Mouse (Mus musculus) hindbrain, embryonic 12.5 days (tissue): ENCODE data around the gene Pafah1b3. TPM values are rescaled to one million over a fixed set of nuclear protein-coding genes. Genes with fewer than 3 reads are reported as not detected.

ENCODE experiments used
- ATAC-seq: fragments of 200-750 bp; cut with Nextera tagmentation; 2 replicates; pipeline ENCODE4 v1.8.0; 2017; ENCODE audit warnings: moderate TSS enrichment; ENCODE audit not compliant: low FRiP score
- H3K27ac ChIP-seq: fragments of 300-500 bp; sonication (generic); 2 replicates; pipeline ENCODE4 v1.5.1; 2016; ENCODE audit warnings: mild to moderate bottlenecking
- H3K27me3 ChIP-seq: fragments of 300-500 bp; sonication (generic); 2 replicates; pipeline ENCODE4 v1.6.1; 2016; ENCODE audit warnings: mild to moderate bottlenecking
- H3K36me3 ChIP-seq: fragments of 300-500 bp; sonication (generic); 2 replicates; pipeline ENCODE4 v1.6.1; 2016; ENCODE audit warnings: mild to moderate bottlenecking
- H3K4me1 ChIP-seq: fragments of 300-500 bp; sonication (generic); 2 replicates; pipeline ENCODE4 v1.6.1; 2016
- H3K4me2 ChIP-seq: fragments of 300-500 bp; sonication (generic); replicated peaks from 2 replicates; pipeline ENCODE4 v1.6.1; 2016; ENCODE audit warnings: mild to moderate bottlenecking
- H3K4me3 ChIP-seq: fragments of 300-500 bp; sonication (generic); 2 replicates; pipeline ENCODE4 v1.5.1; 2016; ENCODE audit warnings: mild to moderate bottlenecking
- H3K9ac ChIP-seq: fragments of 300-500 bp; sonication (generic); 2 replicates; pipeline ENCODE4 v1.6.1; 2016; ENCODE audit warnings: mild to moderate bottlenecking, moderate library complexity
- H3K9me3 ChIP-seq: fragments of 300-500 bp; sonication (generic); replicated peaks from 2 replicates; pipeline ENCODE4 v1.6.1; 2016; ENCODE audit warnings: mild to moderate bottlenecking
- WGBS: fragments of 180-500 bp; shearing (Covaris S2); methylation state at CpG from one replicate; pipeline ENCODE4 v1.1.7; 2016; 5-methylcytosine and 5-hydroxymethylcytosine counted together
- polyA plus RNA-seq: library from polyadenylated mRNA; unstranded; fragments of >200 nt; fragmentation: Nextera tagmentation; extraction: Ambion mirVana; gene quantifications from 2 replicates; pipeline ENCODE4 v1.2.1, GENCODE M21; 2016

Pafah1b3 gene
- polyA plus RNA-seq, 1 experiment from 2014 or later = 405 TPM

DNA sequence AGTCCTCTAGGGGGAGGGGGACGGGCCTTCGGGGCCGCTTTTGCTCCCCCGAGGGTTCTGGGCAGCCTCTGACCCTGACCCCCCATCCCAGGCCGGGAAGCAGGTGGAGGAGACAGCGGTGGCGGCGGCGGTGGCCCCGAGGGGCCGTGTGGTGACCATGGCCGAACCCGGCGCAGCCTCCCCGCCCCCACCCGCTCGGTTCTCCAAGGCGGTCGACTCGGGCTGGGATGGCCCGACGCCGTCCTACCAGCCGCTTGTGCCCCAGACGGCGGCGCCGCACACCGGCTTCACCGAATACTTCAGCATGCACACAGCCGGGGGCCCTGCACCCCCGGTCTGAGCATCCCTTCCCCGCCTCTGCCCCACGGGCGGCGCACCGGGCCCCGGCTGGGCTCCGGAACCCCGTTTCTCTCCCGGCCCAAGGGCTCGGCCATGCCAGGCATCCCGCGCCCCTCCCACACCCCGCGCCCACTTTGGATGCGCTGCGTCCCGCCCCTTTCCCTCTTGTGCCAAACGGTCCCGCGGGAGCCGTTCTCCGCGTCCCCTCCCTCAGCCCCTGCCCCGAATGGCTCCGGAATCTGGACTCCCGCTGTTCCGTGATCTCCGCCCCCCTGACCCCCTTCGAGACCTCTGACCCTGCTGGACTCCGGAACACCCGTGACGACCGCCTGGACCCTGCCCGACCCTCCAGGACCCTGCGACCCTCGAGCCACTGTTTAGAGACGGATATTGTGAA is 17.7 kb upstream of the Pafah1b3 start:
- Histone ChIP-seq H3K9me3 (no peaks in the 10 kb centered on the region), H3K27ac (no peak overlapping the region), H3K4me3 (peak overlapping the region; percentile 43), H3K9ac (peak overlapping the region; percentile 62), H3K4me1 (peaks cover 24% of the 10 kb centered on the region), H3K4me2 (peak overlapping the region; percentile 68), H3K27me3 (peaks cover 50% of the 10 kb centered on the region), H3K36me3 (no peaks in the 10 kb centered on the region)
- ATAC-seq = no peak
- under 1% methylated on average over 59 of the region's 69 CpGs for WGBS

DNA sequence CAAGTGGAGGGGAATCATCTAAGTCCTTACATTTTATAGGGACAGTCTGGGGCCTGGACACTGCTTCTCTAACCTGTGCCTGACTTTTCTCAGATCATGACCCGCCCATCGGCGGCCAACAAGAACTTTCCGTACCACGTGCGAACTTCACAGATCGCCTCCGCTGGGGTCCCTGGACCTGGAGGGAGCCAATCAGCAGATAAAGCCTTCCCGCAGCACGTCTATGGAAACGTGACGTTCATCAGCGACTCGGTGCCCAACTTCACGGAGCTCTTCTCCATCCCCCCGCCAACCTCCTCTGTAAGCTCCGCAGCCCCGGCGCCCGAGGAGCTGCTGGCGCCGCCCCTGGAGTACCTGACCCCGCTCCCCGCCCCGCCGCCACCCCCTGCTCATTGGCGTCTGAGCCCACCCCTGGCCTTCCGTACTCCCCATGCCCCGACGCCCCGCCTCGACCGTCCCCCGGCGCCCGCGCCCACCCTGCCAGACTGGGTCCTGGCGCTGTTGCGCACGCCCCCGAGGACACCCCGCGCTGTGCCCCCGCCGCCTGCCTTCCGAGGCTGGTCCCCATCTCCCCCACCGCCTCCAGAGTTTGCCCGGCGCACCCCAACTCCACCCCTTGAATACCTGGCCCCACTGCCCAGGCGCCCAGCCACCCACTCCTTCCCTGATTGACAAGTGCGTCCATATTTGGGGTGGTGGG is 17.0 kb upstream of the Pafah1b3 start:
- H3K27ac ChIP-seq = no peak overlapping the region
- peaks cover 50% of the 10 kb centered on the region for H3K27me3 ChIP-seq

DNA sequence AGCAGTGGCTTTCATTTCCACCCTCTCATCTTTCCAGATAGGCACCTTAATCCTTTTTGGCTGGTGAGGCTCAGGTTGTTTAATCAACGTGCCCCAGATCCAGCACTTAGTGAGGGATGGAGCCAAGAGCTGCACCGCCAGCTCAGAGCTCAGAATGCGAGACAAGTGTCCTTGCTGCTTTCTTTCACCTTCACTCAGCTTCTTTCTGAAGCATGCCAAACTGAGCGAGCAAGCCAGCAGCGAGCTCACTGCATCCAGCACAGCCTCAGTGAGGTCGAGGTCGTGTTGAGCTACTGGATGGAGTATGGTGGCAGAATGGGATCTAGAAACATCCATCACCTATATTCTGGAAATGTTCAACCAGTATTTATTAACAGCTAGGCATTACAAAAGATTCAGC is 15.5 kb upstream of the Pafah1b3 start:
- peaks cover 24% of the 10 kb centered on the region for H3K4me1 ChIP-seq
- no peaks in the 10 kb centered on the region for H3K36me3 ChIP-seq
- ATAC-seq = no peak
- H3K4me2 ChIP-seq = no peak overlapping the region
- H3K9ac ChIP-seq = no peak overlapping the region
- no peak overlapping the region for H3K27ac ChIP-seq
- WGBS = 53% methylated on average over 7 of the region's 7 CpGs
- H3K27me3 ChIP-seq = peaks cover 54% of the 10 kb centered on the region
- no peak overlapping the region for H3K4me3 ChIP-seq
- H3K9me3 ChIP-seq = no peaks in the 10 kb centered on the region

More for the DNA sequence above, 17.0 kb upstream of the Pafah1b3 start:
- 2% methylated on average over 46 of the region's 51 CpGs for WGBS
- Histone ChIP-seq H3K4me1 (peaks cover 24% of the 10 kb centered on the region), H3K9ac (peak overlapping the region; percentile 62), H3K36me3 (no peaks in the 10 kb centered on the region), H3K4me2 (peak overlapping the region; percentile 68), H3K4me3 (peak overlapping the region; percentile 43), H3K9me3 (no peaks in the 10 kb centered on the region)
- no peak for ATAC-seq

DNA sequence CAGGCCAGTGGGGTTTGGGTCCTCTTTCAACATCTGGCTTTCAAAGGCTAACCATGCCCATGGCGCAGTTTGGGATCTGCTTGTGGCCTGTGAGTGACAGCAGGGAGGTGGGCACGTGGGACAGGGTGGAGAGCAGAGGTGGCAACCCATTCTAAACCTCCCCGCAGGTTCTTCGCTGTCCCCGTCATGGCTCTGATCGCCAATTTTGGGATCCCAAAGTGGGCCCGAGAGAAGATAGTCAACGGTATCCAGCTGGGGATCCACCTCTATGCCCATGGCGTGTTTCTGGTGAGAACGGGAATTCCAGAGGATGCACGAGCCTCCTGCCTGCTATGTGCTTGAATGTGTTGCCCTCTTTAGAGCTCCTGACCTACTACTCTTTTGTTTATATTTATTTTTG is 13.4 kb upstream of the Pafah1b3 start:
- Histone ChIP-seq H3K9ac (no peak overlapping the region), H3K4me2 (no peak overlapping the region), H3K9me3 (no peaks in the 10 kb centered on the region), H3K27me3 (peaks cover 67% of the 10 kb centered on the region), H3K4me3 (no peak overlapping the region), H3K36me3 (no peaks in the 10 kb centered on the region), H3K27ac (no peak overlapping the region), H3K4me1 (peaks cover 17% of the 10 kb centered on the region)
- 72% methylated on average over 11 of the region's 11 CpGs for WGBS
- ATAC-seq = no peak

DNA sequence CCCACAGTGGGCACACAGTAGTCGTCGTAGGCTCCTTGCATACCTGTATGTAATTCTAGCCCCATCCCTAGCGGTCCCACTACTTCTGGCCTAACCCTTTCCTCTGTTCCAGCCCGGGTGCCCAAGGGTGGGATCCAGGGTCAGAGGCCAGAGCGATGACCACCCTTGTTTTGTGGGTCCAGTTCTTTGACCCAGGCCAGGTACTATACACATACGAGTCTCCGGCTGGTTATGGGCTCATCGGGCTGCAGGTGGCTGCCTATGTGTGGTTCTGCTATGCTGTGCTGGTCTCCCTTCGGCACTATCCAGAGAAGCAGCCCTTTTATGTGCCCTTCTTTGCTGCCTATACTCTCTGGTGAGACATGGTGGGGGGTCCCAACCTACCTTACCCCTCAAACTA is 11.6 kb upstream of the Pafah1b3 start:
- H3K9me3 ChIP-seq = no peaks in the 10 kb centered on the region
- no peak overlapping the region for H3K27ac ChIP-seq
- no peak for ATAC-seq
- no peaks in the 10 kb centered on the region for H3K36me3 ChIP-seq
- no peak overlapping the region for H3K9ac ChIP-seq
- H3K4me3 ChIP-seq = no peak overlapping the region
- H3K4me1 ChIP-seq = peaks cover 7% of the 10 kb centered on the region
- H3K27me3 ChIP-seq = peaks cover 53% of the 10 kb centered on the region
- no peak overlapping the region for H3K4me2 ChIP-seq
- WGBS = 90% methylated on average over 9 of the region's 9 CpGs

DNA sequence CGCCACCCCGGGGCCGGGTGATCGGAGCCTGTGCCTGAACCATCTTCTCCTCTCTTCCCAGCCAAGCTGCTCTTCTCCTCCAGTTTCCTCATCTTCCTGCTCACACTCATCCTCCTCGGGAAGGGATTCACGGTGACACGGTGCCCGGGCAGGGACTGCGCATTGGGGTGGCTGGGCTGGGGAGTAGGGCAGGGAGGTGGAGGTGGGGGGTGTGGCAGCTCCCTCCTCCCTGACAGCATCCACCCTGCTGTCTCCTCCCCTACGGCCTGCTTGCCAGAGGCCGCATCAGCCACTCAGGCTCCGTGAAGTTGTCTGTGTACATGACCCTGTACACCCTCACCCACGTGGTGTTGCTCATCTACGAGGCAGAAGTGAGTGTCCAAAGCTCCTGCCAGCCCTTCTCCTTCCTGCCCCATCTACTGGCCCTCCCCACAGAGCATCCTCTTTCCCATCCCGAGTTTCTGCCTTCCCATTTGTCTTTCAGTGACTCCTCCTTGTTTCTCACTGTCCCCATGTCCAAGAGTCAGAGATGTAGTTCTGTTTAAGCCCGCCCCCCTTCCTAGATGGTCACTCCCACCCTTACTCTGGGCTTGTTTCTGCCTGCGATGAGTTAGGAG is 11.0 kb upstream of the Pafah1b3 start:
- WGBS = 63% methylated on average over 14 of the region's 17 CpGs
- Histone ChIP-seq H3K4me3 (no peak overlapping the region), H3K27ac (no peak overlapping the region), H3K36me3 (no peaks in the 10 kb centered on the region), H3K27me3 (peaks cover 46% of the 10 kb centered on the region), H3K4me2 (no peak overlapping the region), H3K9me3 (no peaks in the 10 kb centered on the region), H3K9ac (peak overlapping the region; percentile 14; the same call in 1 of the 2 replicates), H3K4me1 (peaks cover 7% of the 10 kb centered on the region)
- ATAC-seq = no peak

DNA sequence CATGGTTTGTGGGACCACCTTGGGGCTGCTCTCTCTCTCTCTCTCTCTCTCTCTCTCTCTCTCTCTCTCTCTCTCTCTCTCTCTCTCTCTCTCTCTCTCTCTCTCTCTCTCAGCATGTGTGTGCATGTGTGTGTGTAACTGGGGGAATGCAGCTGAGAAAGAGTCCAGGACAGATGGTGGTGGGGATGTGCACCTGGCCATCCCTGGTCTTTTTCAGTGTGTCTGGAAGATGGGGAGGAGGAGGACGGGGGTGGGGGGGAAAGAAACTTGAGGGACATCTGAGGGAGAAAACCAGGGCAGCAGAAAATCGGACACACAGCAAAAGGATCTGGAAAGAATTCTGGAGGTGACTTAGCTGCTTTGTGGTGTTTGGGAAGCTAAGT is 8.8 kb upstream of the Pafah1b3 start:
- Histone ChIP-seq H3K9me3 (no peaks in the 10 kb centered on the region), H3K27me3 (peaks cover 24% of the 10 kb centered on the region), H3K27ac (peak overlapping the region; percentile 87; the same call in 1 of the 2 replicates), H3K36me3 (no peaks in the 10 kb centered on the region), H3K9ac (peak overlapping the region; percentile 83), H3K4me3 (peak overlapping the region; percentile 60), H3K4me2 (peak overlapping the region; percentile 93), H3K4me1 (peaks cover 7% of the 10 kb centered on the region)
- ATAC-seq = 0 out of 2 replicates have a peak, but pooled peaks have one; percentile 35
- WGBS = 40% methylated on average over 2 of the region's 2 CpGs

DNA sequence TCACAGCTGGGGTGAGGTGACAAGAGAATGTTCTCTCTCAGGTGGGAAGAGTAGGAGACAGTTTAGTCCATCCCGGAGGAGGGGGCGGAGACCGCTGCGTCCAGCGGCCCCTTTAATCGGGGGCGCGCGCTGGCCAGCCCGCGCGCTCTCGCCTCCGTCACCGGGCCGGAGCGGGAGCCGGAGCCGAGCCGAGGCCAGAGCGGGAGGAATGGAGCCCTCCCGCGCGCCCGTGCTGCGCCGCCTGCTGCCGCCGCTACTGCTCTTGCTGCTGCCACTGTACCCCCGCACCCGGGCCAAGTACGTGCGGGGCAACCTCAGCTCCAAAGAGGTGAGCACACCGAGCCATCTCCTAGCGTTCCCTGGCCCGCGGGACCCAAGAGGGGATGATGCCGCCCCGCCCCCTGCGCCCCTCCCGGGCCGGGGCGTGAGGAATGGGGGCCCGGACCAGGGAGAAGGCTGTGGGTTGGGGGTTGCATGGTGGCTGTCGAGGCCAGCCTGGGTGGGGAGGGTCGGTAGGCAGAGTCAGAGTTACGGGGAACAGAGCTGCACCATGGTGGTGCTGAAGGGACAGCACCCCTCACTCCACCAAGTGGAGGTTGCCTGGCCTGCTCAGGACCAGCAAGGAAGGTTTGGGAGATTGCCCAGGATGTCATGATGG is 8.3 kb upstream of the Pafah1b3 start, which contains the start of gene Tmem145:
Tmem145 (plus strand) TSS at position 151 of the 658 bp plus-strand sequence.
- H3K27me3 ChIP-seq = peaks cover 19% of the 10 kb centered on the region
- H3K27ac ChIP-seq = peak within 1 kb of the TSS; percentile 87
- no peaks in the 10 kb centered on the region for H3K36me3 ChIP-seq
- H3K9ac ChIP-seq = peak within 1 kb of the TSS; percentile 83
- peak within 1 kb of the TSS; percentile 93 for H3K4me2 ChIP-seq
- no peaks in the 10 kb centered on the region for H3K9me3 ChIP-seq
- H3K4me1 ChIP-seq = peaks cover 7% of the 10 kb centered on the region
- peak within 1 kb of the TSS; percentile 60 for H3K4me3 ChIP-seq
- WGBS = 0% methylated on average over 47 of the region's 47 CpGs
- peak; percentile 78 for ATAC-seq

DNA sequence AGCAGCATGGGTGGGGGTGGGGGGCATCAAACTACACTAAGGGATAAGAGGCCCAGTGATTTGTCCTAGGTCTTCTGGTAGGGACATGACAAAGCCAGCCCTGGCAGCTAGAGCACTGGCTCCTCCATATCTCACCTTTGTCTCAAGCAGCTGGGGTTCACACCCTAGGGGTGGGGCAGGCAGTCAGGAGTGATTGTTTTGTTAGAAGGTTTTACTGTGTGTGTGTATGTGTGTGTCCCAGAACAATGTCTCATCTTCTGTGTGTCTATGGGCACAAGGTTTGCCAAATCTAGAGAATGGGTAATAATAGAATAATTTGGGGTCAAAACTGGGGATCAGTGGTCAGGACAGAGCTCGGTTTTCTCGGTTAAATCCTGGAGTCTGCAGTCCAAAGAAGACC is 7.7 kb upstream of the Pafah1b3 start:
- peak overlapping the region; percentile 87 for H3K27ac ChIP-seq
- peak; percentile 36; the same call in 1 of the 2 replicates for ATAC-seq
- H3K9ac ChIP-seq = peak overlapping the region; percentile 83
- no peaks in the 10 kb centered on the region for H3K9me3 ChIP-seq
- H3K4me2 ChIP-seq = peak overlapping the region; percentile 93
- H3K36me3 ChIP-seq = no peaks in the 10 kb centered on the region
- H3K27me3 ChIP-seq = peaks cover 17% of the 10 kb centered on the region
- 2% methylated on average over 2 of the region's 2 CpGs for WGBS
- H3K4me1 ChIP-seq = peaks cover 7% of the 10 kb centered on the region
- peak overlapping the region; percentile 60 for H3K4me3 ChIP-seq

DNA sequence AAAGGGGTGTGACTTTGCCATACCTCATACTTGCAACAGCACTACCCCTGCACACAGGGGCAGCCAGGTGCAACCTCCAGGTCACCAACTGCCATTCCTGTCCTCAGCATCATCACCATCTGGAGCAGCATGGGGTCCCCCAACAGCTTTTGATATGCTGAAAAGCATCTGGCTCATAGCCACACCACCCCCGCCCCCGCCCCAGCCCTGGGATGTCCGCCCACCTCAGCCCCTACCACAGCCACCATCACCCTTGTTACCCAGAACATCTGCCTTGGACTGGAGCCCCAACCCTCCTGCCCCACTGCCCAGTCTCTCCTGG is 5.9 kb upstream of the Pafah1b3 start:
- Histone ChIP-seq H3K9ac (no peak overlapping the region), H3K36me3 (no peaks in the 10 kb centered on the region), H3K4me2 (no peak overlapping the region), H3K27me3 (peaks cover 16% of the 10 kb centered on the region), H3K4me1 (peaks cover 7% of the 10 kb centered on the region), H3K4me3 (no peak overlapping the region), H3K9me3 (no peaks in the 10 kb centered on the region), H3K27ac (no peak overlapping the region)
- 73% methylated on average over 3 of the region's 3 CpGs for WGBS
- ATAC-seq = no peak

DNA sequence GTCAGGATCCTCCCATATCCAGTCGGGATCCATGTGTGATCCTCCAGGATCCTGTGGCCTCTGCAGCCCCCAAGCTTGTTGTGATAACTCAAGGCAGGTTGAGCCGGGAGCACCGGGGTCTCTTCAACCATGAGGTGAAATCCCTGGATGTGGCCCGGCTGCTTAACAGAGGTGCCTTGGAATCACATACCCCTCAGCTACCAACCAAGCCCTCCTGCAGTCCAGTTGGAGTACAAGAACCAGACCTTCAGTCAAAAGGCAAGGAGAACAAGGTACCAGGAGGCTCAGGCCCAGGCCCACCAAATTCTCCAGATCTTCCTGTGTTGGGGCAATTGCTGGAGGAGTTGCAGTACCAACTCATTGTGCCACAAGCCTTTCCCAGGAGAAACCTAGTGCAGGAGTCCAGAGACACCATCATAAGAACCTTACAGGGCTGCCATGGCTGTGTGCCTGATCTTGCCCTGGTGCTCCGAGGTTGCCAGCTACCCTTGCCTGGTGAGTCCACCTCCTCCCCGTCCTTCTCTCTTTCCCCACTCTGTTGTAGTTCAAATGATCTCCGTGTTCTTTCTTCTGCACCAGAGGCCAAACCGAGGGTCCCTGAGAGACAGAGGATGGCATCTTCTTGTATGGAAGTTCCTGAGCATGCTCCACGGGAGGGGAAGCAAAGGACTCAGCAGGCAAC is 5.4 kb upstream of the Pafah1b3 start:
- Histone ChIP-seq H3K27ac (no peak overlapping the region), H3K4me1 (peaks cover 12% of the 10 kb centered on the region), H3K36me3 (no peaks in the 10 kb centered on the region), H3K4me3 (no peak overlapping the region), H3K4me2 (no peak overlapping the region), H3K9me3 (no peaks in the 10 kb centered on the region), H3K9ac (no peak overlapping the region), H3K27me3 (peaks cover 11% of the 10 kb centered on the region)
- no peak for ATAC-seq
- 65% methylated on average over 9 of the region's 9 CpGs for WGBS
